Mouse (Mus musculus) layer of hippocampus, postnatal 25 days (tissue): ENCODE data around the gene Minpp1. TPM values are rescaled to one million over a fixed set of nuclear protein-coding genes. Genes with fewer than 3 reads are reported as not detected.

ENCODE experiments used
- DNase-seq, 2 experiments: peaks; one replicate each; pipeline ENCODE4 v3.0.0; 2022; ENCODE audit warnings: mixed read lengths in 2 of 2, low spot score in 1 of 2; ENCODE audit errors: extremely low spot score in 1 of 2
- total RNA-seq, 2 experiments: library from RNA; stranded (reverse); gene quantifications; 2 replicates each; pipeline ENCODE4 v1.2.3; 2021

Gene Minpp1
- total RNA-seq, 2 experiments from 2014 or later: 60.0 to 62.7 TPM

DNA sequence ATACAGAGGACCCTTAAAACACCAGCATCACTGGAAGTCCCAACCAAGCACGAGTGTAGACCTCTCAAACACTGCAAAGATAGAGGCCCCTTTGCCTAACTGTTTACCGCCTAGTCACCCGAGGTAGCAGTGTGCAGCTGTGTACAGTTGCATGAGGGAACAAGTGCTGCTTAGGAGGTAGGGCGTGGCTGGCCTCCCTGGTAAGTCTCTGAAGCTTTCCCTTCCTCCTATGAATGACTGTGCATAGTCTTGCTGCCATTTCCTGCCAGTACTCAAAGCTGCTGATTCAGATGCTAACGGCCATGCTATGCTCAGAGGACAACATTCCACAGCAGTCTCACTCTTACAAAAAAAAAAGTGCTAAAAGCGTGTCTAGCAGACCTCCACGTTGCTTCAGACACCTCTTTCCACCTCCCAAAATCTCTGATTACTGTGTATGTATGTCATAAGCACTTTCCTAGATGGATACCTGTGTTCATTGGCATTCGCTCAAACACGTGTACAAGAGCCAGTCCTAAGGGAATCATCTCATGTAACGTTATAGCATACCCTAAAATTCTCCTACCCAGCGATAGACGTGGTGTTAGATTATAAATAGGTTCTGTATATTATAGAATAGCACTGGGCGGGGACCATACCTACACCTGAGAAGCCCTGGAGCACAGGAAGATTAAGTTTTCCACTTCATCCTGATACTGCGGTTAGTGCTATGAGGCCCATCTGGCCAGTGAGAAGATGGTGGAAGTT lies 38.4 kb downstream of the Minpp1 start:
- DNase-seq: no peak

DNA sequence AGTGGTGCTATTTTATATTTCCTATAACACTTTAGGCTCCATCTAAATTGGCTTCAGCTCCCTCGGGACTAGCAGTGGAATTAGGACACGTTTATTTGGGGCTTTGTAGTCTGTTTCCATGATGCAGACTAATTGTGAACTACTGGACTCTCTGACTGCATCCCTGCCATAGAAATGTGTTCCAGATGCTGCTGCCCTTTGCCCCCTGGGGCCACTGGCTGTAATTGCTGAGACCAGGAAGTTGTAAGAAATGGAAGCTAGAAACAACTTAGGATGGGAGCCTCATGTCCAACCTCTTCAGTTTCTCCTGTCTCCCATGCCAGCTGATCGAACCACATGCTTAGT lies 38.9 kb downstream of the Minpp1 start:
- DNase-seq: no peak

DNA sequence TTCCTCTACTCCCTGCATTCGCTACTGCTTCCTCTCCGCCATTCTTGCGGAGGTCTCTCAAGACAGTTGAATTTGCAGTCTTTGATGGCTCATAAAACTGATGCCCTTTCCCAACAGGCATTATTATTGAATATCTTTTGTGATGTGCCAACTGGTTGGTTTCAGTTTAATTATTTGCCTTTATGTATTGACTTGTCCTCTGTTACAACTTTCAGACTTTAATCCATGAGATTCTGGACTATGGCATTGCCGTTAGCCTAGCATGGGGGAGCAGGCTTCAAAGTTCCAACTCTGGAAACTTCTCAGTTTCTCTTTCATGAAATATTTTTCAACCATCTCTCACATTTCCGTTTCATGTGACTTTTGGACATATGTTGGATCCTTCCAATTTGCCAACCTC lies 41.6 kb downstream of the Minpp1 start:
- DNase-seq: no peak

DNA sequence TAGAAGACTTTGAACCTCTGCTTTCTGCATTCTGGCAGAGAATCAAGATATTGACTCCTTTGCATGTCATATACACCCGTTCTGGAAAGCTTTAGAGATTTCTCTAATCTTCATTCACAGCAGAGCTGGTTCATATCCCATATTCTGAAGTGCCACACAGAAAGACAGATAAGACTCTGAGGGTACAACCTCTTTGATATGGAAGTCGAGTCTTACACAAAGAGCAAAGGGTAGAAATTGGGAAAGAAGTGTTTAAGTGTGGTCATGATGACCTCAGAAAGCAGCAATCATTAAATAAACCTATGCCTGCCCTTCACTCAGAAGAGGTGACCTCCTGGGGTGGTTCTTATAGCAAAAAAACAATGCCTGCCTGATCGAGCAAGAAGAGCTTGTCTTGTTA lies 43.2 kb downstream of the Minpp1 start:
- no peak for DNase-seq

DNA sequence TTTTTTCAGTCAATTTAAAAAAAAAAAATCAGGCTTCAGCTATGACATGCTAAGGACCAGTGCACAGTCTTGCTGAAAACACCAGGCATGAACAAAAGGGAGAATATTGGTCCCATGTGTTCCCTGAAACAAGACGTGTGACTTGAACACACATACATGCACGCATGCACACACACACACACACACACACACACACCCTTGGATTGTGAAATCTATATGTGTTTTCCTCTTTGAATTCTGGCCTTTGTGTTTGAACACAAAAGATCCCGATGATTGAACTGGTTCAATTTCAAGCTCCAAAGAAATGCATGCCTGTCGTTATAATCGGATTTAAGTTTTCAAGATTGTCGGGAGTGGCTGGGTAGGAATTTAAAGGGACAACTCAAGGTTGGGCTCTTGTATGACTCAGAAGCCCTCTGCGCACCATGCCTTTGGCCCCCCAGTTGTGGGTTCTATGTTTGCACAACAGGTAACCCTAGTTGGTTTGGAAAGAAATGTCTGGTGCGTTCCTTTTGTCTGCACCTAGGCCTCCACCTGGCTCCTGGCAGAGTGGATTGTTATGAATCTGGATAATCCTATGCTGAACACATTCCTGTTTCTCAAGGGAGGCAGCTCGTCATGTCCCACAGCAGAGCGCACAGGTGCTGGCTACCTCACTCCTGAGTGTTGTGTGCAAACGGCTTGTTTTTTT lies 43.8 kb downstream of the Minpp1 start:
- no peak for DNase-seq

DNA sequence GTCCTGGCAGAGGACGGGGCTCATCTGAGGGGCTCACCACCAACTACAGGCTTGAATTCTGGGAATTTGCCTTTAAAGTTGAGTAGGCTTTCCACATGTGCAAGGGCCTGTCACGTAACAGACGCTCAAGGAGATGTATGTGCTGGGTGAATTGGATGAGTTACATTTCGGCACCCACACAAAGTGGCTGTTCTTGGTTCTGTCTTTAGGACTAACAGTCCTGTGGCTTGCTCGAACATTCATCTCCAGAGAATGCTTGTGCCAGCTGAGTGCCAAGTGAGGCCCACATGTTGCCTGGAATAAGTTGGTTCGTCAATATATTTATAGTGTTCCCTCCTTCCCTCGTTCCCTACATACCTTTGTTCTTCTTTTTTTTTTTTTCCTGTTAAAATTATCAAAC lies 44.7 kb downstream of the Minpp1 start:
- no peak for DNase-seq

DNA sequence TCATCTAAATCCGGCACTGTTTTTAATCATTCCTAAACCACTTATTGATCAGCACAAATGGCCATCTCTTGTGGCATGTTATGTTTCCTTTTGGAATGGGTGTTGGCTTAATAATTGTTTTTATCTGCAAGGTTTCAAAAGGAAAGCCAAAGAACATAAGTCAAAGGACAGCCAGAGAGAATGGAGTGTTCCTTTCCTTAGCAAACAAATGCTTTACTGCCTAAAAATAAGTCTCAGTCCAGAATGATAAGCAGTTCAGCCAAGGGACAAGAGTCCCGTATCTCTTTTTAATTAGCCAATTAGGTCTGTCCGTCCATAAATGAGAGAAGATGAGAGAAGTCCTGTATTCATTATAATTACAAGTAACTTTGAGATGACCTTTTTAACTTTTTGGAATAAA lies 46.8 kb downstream of the Minpp1 start:
- DNase-seq: no peak

DNA sequence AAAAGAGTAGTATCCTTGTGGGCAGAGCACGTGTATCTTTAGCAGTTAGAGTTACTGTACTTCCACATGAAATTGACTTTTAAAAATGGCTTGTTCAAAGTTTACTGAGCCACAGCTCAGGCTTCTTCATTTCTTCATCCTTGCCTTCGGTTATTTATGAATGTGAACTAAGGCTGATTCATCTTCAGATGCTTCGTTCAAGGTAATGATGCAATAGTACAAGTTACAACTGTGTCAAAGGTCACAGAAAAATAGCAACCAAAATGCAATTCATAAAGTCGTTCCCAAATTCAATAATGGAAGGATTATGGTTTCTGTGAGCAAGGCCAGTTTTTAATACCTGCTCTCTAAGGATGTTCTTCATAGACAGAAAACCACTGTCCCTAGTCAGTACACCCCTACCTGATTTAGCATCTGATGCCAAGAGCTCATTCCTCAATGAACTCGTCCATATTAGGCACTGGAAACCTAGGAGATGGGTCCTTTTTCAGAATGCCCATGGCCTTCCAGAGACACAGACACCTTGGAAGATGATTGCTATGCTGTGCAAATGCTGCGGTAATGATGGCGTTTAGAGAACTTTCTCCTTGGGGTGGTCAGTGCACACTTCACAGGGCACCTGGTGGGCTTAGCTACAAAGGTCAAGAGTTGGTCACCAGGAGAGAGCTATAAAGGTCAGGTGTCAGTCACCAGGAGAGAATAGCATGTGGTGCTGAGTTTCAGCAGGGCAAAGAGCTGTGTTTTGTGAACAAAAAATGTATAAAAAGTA lies 47.4 kb downstream of the Minpp1 start:
- no peak for DNase-seq

DNA sequence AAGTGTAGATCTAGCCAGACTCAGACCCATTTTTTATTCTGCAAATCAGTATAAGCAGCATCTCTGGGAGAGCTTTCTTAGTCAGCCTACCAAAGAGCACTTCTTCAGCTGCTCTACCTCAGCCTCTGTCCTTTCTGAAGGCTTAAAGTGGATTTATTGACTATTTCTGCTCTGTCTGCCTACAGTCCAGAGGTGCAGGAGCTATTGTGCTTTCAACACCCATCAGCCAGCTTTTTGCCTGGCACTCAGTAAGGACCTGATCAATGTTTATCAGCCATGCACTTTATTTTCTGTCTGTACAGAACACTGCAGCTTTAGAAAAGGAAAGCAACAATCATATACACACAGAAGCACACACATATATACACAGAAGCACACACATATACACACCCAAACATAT lies 49.3 kb downstream of the Minpp1 start:
- DNase-seq: no peak

DNA sequence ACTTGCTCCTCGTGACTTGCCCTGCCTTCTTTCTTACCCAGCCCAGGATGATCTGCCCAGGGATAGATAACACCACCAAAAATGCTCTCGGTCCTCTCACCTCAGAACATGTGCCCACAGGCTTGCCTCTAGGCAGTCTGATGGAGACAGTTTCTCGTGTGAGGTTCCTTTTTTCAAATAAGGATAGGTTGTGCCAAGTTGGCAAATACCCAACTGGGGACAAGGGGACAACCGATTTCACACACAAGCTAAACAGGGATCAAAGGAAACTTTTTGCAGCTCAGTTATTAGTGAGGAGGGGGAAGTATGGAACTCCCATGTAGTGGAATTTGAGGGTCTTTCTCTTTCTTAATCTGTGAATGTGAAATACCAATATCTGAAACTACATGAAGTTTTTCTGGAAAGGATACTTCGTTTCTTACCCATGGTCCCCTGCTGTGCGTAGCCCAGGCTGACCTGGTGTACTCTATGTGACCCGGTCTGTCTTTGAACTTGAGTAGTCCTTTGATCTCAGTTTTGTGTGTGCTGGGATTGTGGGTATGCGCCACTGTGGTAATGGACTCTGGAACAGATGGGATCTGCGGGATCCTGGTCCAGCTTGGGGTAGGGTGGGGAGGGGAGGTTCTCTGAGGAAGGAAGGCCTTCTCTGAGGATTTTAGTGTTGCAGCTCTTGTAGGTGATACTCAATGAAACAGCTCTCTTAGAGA lies 57.4 kb downstream of the Minpp1 start:
- no peak for DNase-seq

DNA sequence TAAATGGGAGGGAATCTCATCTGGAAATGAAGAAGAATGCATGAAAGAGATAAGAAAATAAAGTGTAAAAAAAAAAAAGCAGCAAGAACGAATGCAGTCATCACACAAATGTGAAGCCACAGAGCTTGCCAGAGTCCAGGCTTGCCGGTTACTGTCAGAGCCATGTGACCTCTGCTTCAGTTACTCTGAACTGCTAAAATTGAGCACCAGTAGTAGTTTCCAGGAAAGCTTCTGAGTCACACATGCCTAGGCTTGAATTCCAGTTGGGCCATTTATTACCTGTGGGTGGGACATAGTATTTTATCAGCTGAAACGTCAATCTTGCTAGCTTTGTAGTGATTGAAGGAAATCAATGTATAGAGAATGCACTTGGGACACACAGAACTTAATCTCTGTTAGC lies 61.8 kb downstream of the Minpp1 start:
- DNase-seq: no peak

DNA sequence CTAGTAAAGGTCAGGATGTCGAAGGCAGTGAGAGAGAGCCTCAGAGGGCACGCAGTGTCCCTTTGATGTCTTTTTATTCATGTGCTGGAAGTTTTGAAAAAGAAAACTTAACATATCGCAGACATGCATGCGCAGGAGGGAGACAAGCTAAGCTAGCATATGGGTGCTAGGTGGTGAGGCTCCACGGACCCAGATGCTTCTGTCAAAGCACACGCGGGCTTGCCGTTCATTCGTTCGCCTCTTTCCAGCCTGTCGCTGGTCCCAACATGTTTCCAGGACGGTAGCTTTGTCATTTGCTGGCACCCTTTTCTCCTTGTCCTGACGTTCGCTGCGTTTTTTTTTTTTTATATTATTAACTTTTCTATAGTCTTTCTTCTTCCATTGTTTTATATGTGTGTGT lies 62.6 kb downstream of the Minpp1 start:
- DNase-seq: no peak

DNA sequence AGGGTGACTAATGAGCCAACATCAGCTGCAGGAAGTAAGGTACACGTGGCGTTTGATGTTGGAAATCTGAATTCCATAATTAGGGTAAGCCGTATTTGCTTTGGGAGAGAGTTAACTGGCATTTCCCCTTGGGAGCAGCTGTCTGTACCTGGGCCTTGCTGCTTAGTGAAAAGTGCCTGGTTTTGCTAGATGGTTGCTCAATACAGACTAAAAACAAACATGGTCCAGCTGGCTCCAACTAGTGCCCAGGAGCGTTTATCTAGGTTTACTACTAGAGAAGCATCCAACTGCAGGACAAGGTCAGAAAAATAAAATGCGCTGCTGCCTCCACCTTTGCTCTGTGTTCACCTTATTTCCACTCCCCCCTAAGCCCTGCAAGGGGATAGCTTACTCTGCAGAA lies 64.9 kb downstream of the Minpp1 start:
- DNase-seq: no peak

DNA sequence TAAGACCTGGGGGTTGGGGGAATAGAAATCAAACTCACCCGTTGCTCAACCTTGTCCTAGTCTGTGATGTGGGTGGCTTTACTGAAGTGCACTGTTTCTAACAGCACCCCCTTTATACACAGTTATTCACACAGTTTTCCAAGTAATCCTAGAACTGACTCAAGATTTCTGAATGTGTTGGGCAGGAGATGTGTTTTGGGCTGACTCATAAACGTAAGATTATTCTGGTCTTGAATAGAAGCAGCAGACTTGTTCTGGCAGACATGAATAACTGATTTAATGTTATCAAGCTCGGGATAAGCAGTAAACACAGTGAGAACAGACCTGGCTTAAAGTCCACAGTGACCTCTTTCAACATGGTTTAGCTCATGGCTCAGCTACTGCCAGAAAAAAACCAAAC lies 65.9 kb downstream of the Minpp1 start:
- DNase-seq: no peak

DNA sequence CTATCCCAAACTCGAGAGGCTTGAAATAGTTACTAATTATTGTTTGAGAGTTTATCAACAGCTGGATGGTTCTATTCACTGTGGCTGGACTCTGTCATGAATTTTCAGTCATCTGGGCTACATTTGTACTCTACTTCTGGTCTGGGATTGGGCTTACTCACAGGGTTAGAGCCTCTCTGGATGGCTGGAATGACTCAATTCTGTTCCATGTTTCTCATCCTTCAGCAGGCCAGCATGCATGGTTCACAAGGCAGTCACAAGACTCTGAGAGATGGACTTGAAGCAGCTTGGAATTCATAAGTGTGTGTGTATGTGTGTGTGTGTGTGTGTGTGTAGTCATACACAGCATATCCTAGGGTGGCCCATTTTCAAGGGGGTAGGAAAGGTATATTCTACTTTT lies 66.5 kb downstream of the Minpp1 start:
- no peak for DNase-seq

DNA sequence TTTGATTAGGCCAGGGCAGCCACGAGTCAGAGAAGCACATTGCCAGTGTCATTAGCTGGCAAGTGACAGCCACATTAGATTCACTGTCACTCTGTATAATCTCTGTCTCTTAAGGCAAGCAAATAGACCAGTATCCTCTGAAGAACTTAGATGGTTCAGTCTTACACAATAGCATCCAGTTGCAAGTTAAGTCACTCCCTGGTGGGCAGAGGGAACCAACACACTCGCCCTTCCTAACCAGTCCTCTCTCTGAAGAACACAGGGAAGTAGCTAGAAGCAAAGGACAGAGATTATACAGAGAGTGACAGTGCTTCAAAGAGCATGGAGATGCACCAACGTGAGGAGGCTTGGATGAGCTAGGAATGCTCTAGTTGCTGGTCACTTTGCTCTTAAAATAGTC lies 67.7 kb downstream of the Minpp1 start:
- no peak for DNase-seq

DNA sequence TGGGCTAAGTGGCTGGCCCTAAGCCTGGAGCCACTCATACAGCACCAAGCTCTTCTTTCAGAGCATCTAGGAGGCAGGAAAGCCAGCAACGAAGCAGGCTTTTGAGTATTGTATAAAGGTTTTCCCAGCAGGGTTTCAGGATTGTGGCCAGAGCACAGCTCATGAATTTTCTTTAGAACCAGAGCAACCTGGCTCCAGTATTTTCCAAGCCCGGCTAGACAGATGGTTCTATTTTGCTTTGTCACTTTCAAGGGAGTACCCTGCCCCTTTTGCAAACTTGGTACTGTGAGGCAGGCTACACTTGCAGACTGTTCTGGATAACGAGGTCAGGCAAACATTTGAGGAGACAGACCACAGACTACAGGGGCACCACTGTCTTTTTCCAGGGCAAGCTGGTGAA lies 69.7 kb downstream of the Minpp1 start:
- no peak for DNase-seq
